Mouse (Mus musculus): Measurements from ENCODE around the gene Il18rap.

- TF ChIP-seq CTCF (IDR thresholded peaks at IDR 0.05; ENCODE audit: borderline replicate concordance, insufficient read depth, low read depth, low read length): no peak
- no peak for TF ChIP-seq POLR2A (IDR thresholded peaks at IDR 0.05; ENCODE audit: borderline replicate concordance, insufficient read depth, low read length)
Observed at GRCm38 (mm10) chr1:40467306-40467705, 47.9 kb upstream of the Il18rap start.

Measured in cerebellum, adult 2 months (tissue).